Mouse (Mus musculus): ENCODE data around the gene Noa1. TPM values are rescaled to one million over a fixed set of nuclear protein-coding genes. Genes with fewer than 3 reads are reported as not detected.

Gene Noa1
- total and polyA plus RNA-seq, 2 experiments from 2014 or later = 11.2 to 15.6 TPM

DNA sequence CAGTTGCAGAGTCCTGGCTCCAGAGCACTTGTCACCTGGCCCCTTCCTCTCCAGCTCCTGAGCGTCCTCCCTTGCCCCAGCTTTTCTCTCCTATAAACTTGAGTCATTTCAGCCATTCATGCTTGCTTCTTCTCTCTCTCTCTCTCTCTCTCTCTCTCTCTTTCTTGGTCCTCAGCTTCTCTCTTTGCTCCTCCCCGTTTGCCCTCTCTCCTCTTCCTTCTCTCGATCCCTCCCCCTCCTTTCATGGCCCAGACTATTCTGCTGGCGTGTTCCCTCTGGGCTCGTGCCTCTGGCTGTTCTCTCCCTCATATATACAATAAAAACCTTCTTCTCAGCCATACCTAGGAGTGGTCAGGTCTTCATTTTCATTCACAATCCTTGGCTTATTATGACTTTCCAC, 58.2 kb downstream of the Noa1 start:
- Histone ChIP-seq H3K9me3 (replicated peaks; ENCODE audit: control insufficient read depth, low read length) (no peaks in the 10 kb centered on the region), H3K4me1 (ENCODE audit: control insufficient read depth, insufficient read depth) (no peaks in the 10 kb centered on the region), H3K36me3 (replicated peaks; ENCODE audit: control insufficient read depth, insufficient read depth, low read length) (no peaks in the 10 kb centered on the region), H3K4me2 (ENCODE audit: low read depth, low read length) (no peak overlapping the region), H3K27ac (ENCODE audit: low read depth) (no peak overlapping the region), H3K4me3 (ENCODE audit: low read depth, low read length) (no peak overlapping the region), H3K27me3 (ENCODE audit: control insufficient read depth, insufficient read depth, low read length) (no peaks in the 10 kb centered on the region), H3K9ac (replicated peaks; ENCODE audit: low read depth, low read length) (no peak overlapping the region)
- no peak for TF ChIP-seq EP300 (IDR thresholded peaks at IDR 0.05; ENCODE audit: low read depth)
- TF ChIP-seq CTCF (IDR thresholded peaks at IDR 0.05; ENCODE audit: low read depth) = no peak
- DNase-seq (ENCODE audit: low spot score) (no peak), ATAC-seq (ENCODE audit: insufficient read depth, low read depth) (no peak)
- 47% methylated on average over 5 of the region's 5 CpGs for WGBS

DNA sequence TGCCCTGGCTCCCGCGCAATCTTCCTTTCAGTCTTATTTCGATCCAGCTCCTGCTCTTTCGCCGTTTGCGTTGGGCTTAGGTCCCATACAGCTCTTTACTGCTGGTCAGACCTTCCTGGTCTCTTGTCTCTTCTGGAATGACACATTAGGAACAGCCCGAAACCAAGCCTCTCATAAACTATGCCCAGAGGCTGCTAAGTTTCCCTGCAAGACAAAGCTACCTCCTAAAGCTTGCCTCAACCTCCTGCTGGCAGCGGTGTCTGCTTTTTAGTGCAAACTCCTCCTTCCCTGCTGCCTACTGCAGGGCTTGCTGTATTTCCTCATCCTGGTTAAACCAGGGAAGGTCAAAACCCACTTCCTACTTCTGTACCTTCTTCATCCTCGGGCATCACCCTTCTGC, 59.8 kb downstream of the Noa1 start:
- WGBS = 60% methylated on average over 9 of the region's 9 CpGs
- ATAC-seq (ENCODE audit: insufficient read depth, low read depth) (no peak), DNase-seq (ENCODE audit: low spot score) (no peak)
- Histone ChIP-seq H3K27ac (ENCODE audit: low read depth) (no peak overlapping the region), H3K4me2 (ENCODE audit: low read depth, low read length) (no peak overlapping the region), H3K4me1 (ENCODE audit: control insufficient read depth, insufficient read depth) (no peaks in the 10 kb centered on the region), H3K27me3 (ENCODE audit: control insufficient read depth, insufficient read depth, low read length) (no peaks in the 10 kb centered on the region), H3K36me3 (replicated peaks; ENCODE audit: control insufficient read depth, insufficient read depth, low read length) (no peaks in the 10 kb centered on the region), H3K4me3 (ENCODE audit: low read depth, low read length) (no peak overlapping the region), H3K9me3 (replicated peaks; ENCODE audit: control insufficient read depth, low read length) (no peaks in the 10 kb centered on the region), H3K9ac (replicated peaks; ENCODE audit: low read depth, low read length) (no peak overlapping the region)
- no peak for TF ChIP-seq EP300 (IDR thresholded peaks at IDR 0.05; ENCODE audit: low read depth)
- TF ChIP-seq CTCF (IDR thresholded peaks at IDR 0.05; ENCODE audit: low read depth) = no peak

- H3K36me3 ChIP-seq (replicated peaks; ENCODE audit: control insufficient read depth, insufficient read depth, low read length) = no peaks in the 10 kb centered on the region
- H3K4me1 ChIP-seq (ENCODE audit: control insufficient read depth, insufficient read depth) = no peaks in the 10 kb centered on the region
- peak overlapping the region; percentile 37 for H3K4me3 ChIP-seq (ENCODE audit: low read depth, low read length)
- peak overlapping the region; percentile 54 for H3K4me2 ChIP-seq (ENCODE audit: low read depth, low read length)
- no peak for DNase-seq (ENCODE audit: low spot score)
- H3K9me3 ChIP-seq (replicated peaks; ENCODE audit: control insufficient read depth, low read length) = no peaks in the 10 kb centered on the region
- H3K27ac ChIP-seq (ENCODE audit: low read depth) = no peak overlapping the region
- no peak overlapping the region; the same call in 1 of the 2 replicates for H3K9ac ChIP-seq (replicated peaks; ENCODE audit: low read depth, low read length)
- TF ChIP-seq CTCF (IDR thresholded peaks at IDR 0.05; ENCODE audit: low read depth) = no peak
- no peak for TF ChIP-seq EP300 (IDR thresholded peaks at IDR 0.05; ENCODE audit: low read depth)
- H3K27me3 ChIP-seq (ENCODE audit: control insufficient read depth, insufficient read depth, low read length) = no peaks in the 10 kb centered on the region
- WGBS = 41% methylated on average over 26 of the region's 26 CpGs
- no peak for ATAC-seq (ENCODE audit: insufficient read depth, low read depth)
These were observed 63.9 kb downstream of the Noa1 start for GRCm38 (mm10) chr5:77245787-77246671.

DNA sequence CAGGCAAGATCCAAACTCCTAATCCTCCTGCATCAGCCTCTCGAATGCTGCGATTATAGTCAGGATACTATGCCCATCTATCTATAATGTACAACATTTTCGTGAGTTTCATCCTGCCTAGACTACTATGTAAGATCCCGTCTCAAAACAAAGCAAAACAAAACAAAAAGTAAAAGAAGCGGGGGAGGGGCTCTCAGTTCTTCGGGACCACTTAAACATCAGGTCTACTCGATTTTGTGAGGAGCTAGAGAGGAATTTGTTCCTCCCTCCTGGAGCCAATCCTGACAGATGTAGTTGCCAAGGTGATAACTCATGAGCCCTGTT, 64.5 kb downstream of the Noa1 start:
- Histone ChIP-seq H3K9me3 (replicated peaks; ENCODE audit: control insufficient read depth, low read length) (no peaks in the 10 kb centered on the region), H3K9ac (replicated peaks; ENCODE audit: low read depth, low read length) (no peak overlapping the region; the same call in 1 of the 2 replicates), H3K27me3 (ENCODE audit: control insufficient read depth, insufficient read depth, low read length) (no peaks in the 10 kb centered on the region), H3K4me2 (ENCODE audit: low read depth, low read length) (peak overlapping the region; percentile 54), H3K4me1 (ENCODE audit: control insufficient read depth, insufficient read depth) (no peaks in the 10 kb centered on the region), H3K27ac (ENCODE audit: low read depth) (no peak overlapping the region), H3K4me3 (ENCODE audit: low read depth, low read length) (peak overlapping the region; percentile 37), H3K36me3 (replicated peaks; ENCODE audit: control insufficient read depth, insufficient read depth, low read length) (no peaks in the 10 kb centered on the region)
- no peak for DNase-seq (ENCODE audit: low spot score)
- WGBS = 46% methylated on average over 7 of the region's 7 CpGs
- TF ChIP-seq EP300 (IDR thresholded peaks at IDR 0.05; ENCODE audit: low read depth) (no peak), CTCF (IDR thresholded peaks at IDR 0.05; ENCODE audit: low read depth) (no peak)
- no peak for ATAC-seq (ENCODE audit: insufficient read depth, low read depth)

- Histone ChIP-seq H3K4me1 (ENCODE audit: control insufficient read depth, insufficient read depth) (no peaks in the 10 kb centered on the region), H3K9ac (replicated peaks; ENCODE audit: low read depth, low read length) (no peak overlapping the region), H3K4me2 (ENCODE audit: low read depth, low read length) (no peak overlapping the region), H3K36me3 (replicated peaks; ENCODE audit: control insufficient read depth, insufficient read depth, low read length) (no peaks in the 10 kb centered on the region), H3K9me3 (replicated peaks; ENCODE audit: control insufficient read depth, low read length) (no peaks in the 10 kb centered on the region), H3K27ac (ENCODE audit: low read depth) (no peak overlapping the region), H3K27me3 (ENCODE audit: control insufficient read depth, insufficient read depth, low read length) (no peaks in the 10 kb centered on the region), H3K4me3 (ENCODE audit: low read depth, low read length) (no peak overlapping the region)
- DNase-seq (ENCODE audit: low spot score) = no peak
- no peak for TF ChIP-seq CTCF (IDR thresholded peaks at IDR 0.05; ENCODE audit: low read depth)
- no peak for TF ChIP-seq EP300 (IDR thresholded peaks at IDR 0.05; ENCODE audit: low read depth)
- ATAC-seq (ENCODE audit: insufficient read depth, low read depth) = no peak
- 78% methylated on average over 8 of the region's 8 CpGs for WGBS
These were observed 65.4 kb downstream of the Noa1 start for GRCm38 (mm10) chr5:77244331-77244987.

Small RNA genes lying within 50 kb of the gene (microRNA-seq; reads per million reads assigned to microRNA genes)
- not detected for gene Mir5098

Other genes with a start within 250 kb of the Noa1 start
- gene Hopx, start 195.0 kb downstream of the Noa1 start, total RNA-seq (2014; rRNA removed; ENCODE audit: low replicate concordance) = 510 and 558 TPM in 2 replicates
- gene Hopx, start 195.0 kb downstream of the Noa1 start, polyA plus RNA-seq (2015; fragmentation: Nextera tagmentation; extraction: Ambion mirVana) = 41.0 and 42.6 TPM in 2 replicates
- gene Spink2, start 98.6 kb downstream of the Noa1 start, total RNA-seq (2014; rRNA removed; ENCODE audit: low replicate concordance) = 22.6 TPM in 1 of 2 replicates, not detected in the other
- 1.5 and 2.1 TPM in 2 replicates for gene Spink2, start 98.6 kb downstream of the Noa1 start, polyA plus RNA-seq (2015; fragmentation: Nextera tagmentation; extraction: Ambion mirVana)
- 20.3 and 23.7 TPM in 2 replicates for gene Rest, start 44.6 kb downstream of the Noa1 start, total RNA-seq (2014; rRNA removed; ENCODE audit: low replicate concordance)
- 14.7 and 14.9 TPM in 2 replicates for gene Rest, start 44.6 kb downstream of the Noa1 start, polyA plus RNA-seq (2015; fragmentation: Nextera tagmentation; extraction: Ambion mirVana)
- 21.8 and 32.0 TPM in 2 replicates for gene Polr2b, start 63 bp upstream of the Noa1 start, total RNA-seq (2014; rRNA removed; ENCODE audit: low replicate concordance)
- gene Polr2b, start 63 bp upstream of the Noa1 start, polyA plus RNA-seq (2015; fragmentation: Nextera tagmentation; extraction: Ambion mirVana) = 24.0 and 26.4 TPM in 2 replicates
- gene Igfbp7, start 98.0 kb upstream of the Noa1 start, total RNA-seq (2014; rRNA removed; ENCODE audit: low replicate concordance) = 106 and 151 TPM in 2 replicates
- gene Igfbp7, start 98.0 kb upstream of the Noa1 start, polyA plus RNA-seq (2015; fragmentation: Nextera tagmentation; extraction: Ambion mirVana) = 218 and 230 TPM in 2 replicates